Mouse (Mus musculus): ENCODE measurements at regions not wholly inside any gene's neighbourhood (a gene's known extent, or its start where the extent isn't known, plus 50 kb on each side); places are given as distances from the start of the nearest gene placed in this dataset.

DNA sequence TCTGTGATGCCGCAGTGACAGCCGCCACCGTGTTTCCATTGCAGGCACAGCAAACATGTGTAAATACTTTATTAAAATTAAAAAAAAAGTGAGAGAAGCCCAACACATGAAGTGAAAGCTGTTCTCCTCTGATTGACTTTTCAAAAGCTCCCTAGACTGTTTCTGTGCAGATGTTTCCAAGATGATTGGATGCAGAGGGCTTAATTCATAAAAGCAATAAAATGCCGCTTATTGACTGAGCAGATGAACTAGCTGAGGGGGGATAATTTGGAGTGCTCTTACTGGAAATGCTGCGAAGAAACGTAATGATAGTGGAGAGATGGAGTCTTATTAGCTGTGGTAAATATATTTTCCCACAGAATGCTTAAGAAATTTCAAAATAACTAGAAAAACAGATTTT is 170.4 kb downstream of the Rnf144a start:
- DNase-seq (ENCODE audit: low read depth), result no peak

DNA sequence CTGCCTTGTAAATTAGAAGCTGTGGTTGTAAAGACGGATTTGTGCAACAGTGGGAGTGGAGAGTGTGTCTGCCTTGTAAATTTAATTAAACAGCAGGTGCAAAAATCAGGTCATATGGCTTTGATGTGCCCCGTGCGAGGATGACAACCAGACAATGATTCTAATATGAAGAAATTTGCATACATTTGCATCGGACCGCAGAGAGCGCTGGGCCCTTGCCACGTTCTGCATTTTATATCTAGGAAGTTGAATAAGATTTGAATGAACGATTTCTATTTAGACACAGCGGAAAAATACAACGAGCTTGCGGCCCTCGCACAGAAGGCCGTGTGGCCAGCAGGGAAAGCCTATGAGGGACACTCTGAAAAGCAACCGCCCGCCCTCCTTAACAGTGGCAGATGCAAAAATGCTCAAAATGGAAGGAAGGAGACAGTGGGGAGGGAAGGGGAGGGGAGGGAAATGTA is 187.5 kb downstream of the Rnf144a start:
- no peak for DNase-seq (ENCODE audit: low read depth)

DNA sequence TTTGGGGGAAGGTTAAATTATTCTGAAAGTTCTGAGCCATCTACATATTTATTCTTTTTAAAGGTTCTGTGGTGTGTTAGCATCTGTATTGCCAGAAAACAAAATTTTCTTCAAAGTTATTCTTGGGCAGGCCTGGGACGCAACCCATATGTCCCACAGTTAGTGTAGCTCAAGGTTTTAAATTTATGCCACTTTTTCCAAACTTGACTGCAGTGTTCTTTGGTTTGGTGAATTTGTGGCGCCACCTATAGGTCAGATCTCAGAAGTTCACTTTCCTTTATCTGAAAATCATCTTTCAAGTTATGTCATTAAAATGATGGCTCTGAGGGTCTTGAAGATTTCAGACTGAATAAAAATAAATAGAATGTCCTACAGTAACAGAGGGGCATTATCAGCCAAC is 188.7 kb downstream of the Rnf144a start:
- DNase-seq (ENCODE audit: low read depth), result peak; percentile 69

DNA sequence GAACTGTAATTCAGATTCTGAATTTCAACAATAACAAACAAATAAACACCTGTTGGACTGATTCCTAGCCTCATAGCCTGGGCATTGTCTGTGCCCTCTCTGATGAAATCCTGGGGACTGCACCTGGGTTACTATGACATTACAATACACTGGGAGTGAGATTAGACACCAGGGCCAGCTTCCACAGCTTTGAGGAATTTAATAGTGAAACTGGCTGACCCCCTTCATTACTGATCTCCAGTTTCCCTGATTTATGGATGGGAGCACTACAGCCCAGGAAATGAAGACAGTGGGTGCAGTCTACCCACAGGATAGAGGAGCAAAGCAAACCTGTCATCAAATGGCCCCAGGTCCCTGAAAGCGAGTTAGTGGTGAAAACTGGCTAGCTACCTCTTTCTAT is 202.6 kb downstream of the Rnf144a start:
- DNase-seq (ENCODE audit: low read depth), result no peak

DNA sequence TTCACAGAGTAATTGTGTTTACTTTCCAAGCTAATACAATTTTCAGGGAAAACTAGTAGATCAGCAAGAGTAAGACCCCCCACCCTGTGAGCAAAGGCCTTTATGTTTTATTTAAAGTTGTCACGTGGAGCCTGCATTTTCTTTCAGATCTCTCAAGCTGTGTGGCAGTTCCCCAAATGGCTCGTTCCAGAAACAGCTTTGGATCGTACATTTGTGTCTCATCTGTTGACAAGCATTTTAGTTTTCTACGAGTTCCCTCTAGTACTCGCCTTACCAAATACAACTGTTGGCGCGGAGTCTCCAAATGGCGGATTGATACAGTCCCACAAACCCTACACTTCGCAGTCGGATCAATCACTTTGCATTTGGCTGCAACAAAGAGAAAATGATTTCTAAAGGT is 203.6 kb downstream of the Rnf144a start:
- no peak for DNase-seq (ENCODE audit: low read depth)

DNA sequence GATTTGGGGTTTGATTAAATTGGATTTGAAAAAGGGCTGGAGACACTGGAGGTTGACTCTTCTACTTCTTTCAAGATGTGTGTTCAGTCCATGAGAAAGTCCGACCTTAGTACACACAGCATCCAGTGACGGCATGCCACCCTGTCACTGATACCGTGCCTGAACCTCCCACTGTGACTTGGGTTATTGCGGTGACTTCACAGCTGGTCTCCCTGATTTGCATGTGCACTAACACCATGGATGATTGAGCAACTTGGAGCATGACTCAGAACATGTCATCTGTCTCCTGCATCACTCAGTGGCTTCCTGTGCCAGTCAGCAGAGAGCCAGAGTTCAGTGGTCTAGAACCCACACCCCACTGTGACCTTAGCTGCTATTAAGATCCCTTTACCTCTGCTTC is 208.3 kb downstream of the Rnf144a start:
- DNase-seq (ENCODE audit: low read depth), result peak; percentile 20

DNA sequence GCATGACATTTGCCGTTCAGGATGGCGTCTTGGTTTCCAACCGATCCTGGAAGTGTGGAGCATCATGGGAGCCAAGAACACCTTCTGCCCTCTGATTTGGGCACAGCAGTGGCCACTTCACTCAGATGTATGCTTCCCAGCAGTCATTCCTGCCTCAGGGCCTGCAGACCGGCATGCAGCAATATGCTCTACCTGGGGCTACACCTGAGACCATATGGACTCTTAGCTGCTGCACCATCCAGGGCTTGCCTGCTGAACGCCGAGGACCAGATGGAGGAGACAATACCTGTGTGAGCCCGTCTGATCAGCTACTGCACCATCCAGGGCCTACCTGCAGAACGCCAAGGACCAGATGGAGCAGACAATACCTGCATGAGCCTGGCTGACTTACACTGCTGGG is 209.0 kb downstream of the Rnf144a start:
- DNase-seq (ENCODE audit: low read depth), result no peak

DNA sequence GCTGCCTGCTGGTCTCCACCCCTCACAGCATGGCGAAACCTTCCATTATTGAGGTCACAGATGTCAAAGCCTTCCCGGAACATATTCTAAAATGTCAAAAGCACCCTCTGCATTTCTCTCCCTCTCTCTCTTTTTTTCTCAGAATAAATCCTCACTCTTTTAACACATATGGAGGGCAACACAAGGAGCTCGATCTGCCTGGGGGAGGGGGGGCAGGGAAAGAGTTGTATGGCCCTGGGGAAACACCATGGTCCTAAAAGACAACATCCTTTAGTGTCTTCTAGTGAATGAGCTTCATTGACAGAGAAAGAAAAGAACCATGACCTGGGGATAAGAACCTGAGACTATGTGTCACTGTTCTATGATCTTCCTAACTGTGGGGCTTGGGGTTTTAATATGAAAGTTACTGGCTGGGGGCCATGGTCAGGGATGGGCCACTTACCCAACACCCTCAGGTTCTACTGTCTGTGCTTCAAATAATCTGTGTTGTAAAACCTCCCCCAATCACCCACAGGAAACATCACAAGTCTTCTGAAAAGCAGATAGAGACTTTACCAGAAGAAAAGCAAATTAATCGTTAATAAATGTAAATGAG is 223.0 kb downstream of the Rnf144a start:
- no peak for DNase-seq (ENCODE audit: low read depth)

DNA sequence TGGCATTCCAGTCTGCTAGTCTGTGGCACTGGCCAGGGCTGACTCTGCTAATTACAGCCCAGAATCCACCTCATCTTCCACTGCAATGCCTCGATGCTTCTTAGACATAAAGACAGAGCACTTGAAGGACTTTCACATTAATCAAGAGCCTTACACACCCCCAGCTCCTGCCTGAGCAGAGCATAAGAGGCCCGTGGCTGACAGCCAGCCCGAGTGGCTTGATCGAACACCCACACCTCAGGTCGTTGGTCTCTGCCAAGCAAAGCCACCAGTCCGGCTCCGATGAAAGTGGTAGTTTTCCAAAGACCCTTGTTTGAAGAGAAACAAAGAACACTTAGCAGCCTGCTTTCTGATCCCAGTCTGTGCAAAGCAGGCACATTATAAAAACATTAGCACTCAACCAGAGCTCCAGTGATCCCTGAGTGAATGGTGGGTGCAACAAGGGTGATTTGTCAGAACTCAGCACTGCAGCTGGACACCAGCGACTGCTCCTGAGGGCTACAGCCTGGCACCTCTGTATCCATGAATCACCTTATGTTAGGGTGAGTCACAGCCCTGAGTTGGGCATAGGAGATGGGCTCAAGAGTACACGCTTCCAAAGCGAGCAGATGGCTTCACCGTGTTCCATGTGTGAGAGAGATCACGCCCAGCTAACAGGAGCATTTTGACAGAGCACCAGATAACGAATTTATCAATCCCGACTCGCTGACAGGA is 223.6 kb downstream of the Rnf144a start:
- no peak for DNase-seq (ENCODE audit: low read depth)

DNA sequence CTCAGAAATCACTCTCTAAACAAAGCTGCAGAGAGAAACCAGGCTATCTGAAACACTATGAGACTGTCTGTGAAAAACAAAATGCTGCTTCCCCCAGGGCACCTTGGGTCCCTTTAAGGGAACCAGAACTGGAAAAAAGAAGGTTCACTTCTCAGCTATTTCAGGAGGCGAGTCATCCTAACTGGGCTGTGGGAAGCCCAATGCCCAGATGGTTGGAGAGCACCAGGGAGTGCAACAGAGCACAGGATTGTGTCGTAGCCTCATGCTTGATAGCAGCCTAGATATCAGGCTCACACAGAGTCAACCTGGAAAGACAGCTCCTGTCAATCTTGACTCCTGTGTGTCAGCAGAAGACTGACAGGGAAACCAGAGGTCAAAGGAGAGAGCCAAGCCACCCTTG is 226.1 kb downstream of the Rnf144a start:
- DNase-seq (ENCODE audit: low read depth), result no peak

DNA sequence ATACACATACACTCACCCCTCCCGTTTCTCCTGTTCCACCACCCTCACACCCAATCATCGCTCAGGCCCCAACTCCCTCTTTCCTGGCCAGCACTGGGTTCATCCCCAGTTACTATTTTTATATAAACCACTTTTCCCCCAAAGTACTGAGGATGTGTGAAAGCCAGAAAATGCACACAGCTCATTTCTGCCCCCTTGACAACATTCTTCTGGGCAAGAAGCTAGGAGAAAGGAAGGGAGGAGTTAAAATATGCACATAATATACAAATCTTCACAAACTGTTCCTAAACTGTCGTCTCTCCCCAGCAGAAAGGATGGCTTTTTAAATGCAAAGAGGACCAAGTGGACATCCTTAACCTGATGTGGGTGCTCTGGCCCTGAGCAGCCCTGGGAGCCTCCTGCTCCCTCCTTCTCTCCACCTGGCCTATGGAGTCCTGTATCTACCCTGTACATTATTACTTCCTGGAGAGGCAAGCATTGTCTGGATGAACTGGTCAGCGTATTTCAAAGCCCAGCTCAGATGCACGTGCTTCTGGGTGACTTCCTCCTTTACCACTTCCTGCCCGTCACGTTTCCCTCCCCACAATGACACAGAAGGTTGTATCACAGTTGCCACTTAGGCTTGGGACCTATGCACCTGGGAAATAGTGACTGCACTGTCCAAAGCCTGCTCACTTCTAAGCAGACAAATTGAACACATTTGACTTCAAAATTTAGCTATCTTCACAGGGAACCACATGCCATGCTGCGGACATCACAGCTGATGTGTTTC is 227.8 kb downstream of the Rnf144a start:
- peak; percentile 65 for DNase-seq (ENCODE audit: low read depth)

DNA sequence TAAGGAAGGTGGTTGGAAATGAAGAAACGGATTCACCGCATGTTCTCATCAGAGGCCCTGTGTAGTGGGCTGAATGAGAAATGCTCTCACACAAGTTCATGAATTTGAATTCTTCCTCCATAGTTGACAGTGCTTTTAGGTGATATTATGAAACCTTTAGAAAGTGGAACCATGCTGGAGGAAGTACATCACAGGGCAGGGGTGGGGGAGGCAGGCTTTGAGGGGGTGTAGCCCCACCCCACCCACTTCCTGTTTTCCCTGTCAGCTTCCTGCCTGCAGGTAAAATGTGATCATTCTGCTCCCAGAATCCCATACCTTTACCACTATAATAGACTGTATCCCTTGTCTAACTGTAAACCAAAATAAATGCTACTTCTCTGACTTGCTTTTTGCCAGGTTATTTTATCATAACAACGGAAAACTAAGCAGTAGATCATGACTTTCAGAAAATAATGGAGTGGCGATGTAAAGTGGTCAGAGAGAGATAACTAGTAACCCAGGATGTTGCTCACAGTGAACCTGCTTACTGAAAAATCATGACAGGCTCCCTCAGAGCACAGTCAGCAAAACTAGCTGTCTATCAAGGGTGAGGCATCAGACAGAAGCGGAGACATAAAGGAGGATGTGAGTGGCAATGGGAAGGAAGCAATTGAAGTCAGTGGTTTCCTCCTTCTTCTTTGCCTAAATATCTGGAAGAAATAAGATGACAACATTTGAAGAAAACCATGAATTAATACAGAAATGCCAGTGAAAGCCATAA is 230.2 kb downstream of the Rnf144a start:
- peak; percentile 68 for DNase-seq (ENCODE audit: low read depth)

DNA sequence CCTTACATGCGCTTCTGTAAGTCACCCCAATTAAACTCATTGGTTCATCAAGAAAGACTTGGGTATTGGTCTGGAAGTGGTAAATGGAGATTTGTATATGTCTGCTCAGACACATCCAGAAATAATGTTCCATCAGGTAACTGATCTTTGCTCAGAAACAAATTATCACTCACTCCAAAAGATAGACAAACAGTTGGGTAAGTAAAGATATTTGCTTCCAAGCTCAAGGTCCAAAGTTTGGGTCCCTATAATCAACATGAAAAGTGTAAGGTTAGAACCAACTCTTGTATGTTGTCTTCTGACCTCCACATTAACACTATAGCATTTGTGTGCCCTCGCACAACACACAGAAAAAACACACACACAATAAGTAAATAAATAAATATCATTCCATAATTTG is 232.0 kb downstream of the Rnf144a start:
- DNase-seq (ENCODE audit: low read depth), result no peak

DNA sequence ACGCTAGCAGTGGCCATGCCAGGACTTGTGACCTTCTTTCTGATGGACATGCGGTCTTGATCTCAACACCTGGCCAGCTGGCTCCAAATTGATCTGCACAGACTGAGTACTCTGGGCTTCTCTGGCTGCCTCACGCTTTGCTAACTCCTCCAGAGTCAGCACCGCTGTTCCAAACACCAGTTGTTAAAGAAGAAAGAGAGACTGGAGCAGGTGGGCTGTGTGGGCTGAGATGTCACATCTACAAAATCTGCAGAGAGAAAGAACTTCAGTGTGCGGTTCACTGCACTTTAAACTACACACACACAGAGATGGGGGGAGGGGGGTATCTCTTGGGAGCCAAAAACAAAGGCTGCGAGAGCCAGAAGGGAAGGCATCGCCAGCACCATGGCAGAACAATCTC is 234.2 kb downstream of the Rnf144a start:
- DNase-seq (ENCODE audit: low read depth), result no peak

DNA sequence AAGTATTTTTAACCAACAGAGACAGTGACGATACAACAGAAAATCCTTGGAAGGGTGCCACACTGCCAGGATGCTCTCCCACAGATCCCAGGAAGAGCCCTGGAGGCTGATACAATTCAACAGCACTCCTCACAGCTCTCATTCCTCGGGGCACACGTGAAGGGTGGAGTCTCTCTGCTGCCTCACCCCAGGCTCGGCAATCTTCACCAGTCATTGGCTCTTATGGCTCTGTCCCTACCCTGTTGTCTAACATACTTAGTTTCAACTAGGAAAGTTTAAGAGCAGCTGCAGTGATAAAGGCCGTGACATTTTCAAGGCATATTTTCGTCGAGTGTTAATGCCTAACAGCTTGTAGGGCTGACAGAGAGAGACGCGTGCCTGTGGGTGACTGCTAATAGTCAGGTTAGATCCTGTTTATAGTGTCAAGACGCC is 238.8 kb downstream of the Rnf144a start:
- no peak for DNase-seq (ENCODE audit: low read depth)

DNA sequence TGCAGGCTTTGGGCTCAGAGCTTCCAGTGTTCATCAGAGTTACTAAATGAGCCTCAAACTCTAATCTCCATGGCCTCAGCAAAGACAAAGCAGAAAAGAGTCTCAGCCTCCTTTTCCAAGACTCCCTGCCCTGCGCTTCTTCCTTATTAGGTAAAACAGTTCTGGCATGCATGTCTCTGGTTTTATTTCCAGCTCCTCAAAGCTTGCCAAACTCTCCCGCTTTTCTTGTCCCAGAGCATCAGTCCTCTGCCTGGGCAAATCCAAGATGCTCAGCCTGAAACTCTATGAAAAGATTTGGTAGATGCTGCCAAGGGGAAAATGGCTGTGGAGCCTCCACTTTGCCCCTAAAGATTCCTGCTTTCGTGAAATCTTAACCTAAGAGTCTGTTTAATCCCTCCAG is 251.6 kb downstream of the Rnf144a start:
- no peak for DNase-seq (ENCODE audit: low read depth)

DNA sequence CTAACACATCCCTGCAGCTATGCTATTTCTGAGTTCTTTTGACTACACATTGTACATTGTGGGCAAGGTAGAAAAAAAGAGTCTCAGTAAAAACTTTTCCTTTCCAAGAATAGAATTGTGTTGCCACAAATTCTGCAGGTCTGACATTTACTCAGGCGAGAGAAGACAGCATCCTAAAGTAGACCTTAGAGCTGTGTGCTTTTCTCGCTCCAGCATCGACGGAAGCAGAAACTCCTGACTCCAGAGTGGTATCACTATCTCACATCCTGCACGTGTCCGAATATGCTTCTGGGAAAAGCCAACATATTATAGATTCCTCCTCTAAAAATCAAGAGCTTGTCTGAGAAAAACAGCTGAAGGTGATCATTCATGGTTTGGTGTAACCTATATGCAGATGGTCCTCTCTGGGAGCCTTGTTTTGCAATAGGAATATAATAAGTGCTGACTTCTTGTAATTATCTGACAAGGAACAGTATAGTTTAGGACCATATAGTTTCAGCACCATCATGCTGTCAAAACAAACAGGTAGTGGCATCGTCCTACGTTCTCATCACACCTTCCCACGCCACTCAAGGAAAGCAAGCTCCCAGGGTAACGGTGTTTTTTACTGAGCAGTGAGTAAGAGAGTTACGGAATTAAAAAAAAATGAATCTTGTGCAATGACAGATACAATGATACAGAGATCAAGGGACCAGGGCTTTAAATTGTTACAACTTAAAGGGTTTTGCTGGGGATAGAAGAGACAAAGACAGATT is 254.0 kb downstream of the Rnf144a start:
- DNase-seq (ENCODE audit: low read depth), result no peak

DNA sequence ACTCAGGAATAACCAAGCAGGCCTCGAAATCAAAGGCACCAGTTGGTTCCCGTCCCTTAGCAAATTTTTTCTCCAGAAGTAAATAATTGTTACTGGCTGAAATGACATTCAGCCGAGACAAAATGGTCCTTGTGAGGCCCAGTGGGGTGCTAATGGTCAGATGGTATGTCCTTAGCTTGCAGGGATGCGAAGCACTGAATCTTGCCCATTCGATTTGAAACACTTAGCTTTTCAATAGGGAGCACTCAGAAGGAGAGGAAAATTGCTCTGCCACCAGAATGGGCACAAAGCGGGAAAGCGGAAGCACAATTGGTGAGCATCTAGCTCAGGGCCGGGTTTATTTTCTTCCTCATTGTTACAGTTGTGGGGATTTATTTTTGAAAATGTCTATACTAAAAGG is 262.1 kb downstream of the Rnf144a start:
- DNase-seq (ENCODE audit: low read depth), result no peak

DNA sequence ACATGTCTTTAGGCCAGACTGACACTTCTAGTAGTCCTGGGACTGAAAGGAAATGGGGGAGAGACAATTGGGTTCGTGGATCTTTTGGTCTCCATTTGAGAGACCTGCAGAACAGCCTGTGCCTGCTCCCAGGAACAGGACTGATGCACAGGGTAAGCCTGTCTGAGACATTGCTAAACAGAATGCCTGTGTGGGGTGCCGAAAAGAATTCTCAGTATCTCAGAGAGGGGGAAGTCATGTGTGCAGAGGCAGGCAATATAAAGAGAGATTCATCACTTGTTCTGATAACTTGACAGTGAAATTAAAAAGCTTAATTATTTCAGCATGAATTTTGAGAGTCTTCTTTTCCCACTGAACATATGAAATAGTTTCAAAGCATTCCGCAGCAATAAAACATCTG is 268.7 kb downstream of the Rnf144a start:
- DNase-seq (ENCODE audit: low read depth), result no peak

DNA sequence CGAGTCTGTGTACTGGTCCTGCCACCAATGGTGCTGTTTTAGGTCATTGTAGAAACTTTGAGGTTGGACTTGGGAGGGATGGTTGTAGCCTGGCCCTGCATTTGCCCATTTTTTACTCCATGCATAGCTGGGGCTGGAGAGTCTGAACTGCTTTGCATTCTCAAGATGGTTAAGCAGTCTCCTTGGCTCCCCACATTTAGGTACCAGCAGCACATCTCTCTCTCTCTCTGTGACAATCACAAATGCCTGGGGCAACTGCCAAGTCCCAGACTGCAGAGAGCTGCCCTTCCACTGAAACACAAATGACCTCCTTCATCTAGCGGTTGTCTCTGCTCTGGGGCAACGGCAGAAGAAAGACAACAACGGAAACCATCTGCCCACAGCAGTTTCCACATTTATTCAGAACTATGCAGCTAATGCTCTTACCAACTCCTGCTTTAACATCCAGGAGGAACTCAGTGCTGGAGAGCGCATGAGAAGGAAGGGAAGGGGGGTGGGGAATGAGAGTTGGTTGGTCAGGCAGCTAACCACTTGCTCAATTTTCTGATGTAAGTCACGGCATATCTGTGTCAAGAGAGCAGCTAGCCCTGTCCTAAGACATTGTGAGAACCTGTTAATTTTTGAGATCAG is 269.9 kb downstream of the Rnf144a start:
- DNase-seq (ENCODE audit: low read depth), result no peak

DNA sequence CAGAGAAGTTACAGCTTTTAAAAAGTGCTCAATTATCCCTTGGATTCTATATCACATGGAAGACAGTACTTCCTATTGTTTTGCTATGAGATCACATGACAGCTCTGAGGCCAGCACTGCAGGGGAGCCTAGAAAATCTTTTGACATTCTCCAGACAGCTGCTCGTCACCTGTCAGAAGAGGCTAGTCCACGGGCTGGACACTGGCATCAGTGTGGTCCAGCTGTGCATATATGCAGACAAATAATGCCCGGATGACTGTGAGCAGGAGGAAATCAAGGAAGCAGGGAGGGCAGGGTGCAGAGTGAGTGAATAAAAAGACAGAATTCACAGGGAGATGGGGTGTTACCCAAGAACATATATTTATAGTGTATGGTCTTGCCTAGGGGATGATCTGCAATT is 270.4 kb downstream of the Rnf144a start:
- no peak for DNase-seq (ENCODE audit: low read depth)
